Mouse (Mus musculus) frontal cortex, adult 2 months (tissue): ENCODE results near the gene Dr1. TPM values are rescaled to one million over a fixed set of nuclear protein-coding genes. Genes with fewer than 3 reads are reported as not detected.
A peak's percentile ranks its signal among the peaks of the same experiment; 100 is the strongest.
"Not testable (repeated sequence)": the region's sequence is repeated elsewhere in the genome, so short reads cannot be mapped to it uniquely, and the experiment has no call there.

Source experiments
- DNase-seq, 2 experiments: peaks; one replicate each; pipeline ENCODE4 v3.0.0; 2022; ENCODE audit warnings: low spot score in 1 of 2; ENCODE audit errors: extremely low spot score in 1 of 2
- polyA plus RNA-seq: library from polyadenylated mRNA; depleted of rRNA; stranded (reverse); fragments of >200 nt; gene quantifications from 2 replicates; pipeline ENCODE4 v1.2.3, GENCODE M21; 2012; rRNA removed

The Dr1 gene
- 29.3 and 31.8 TPM in 2 replicates for polyA plus RNA-seq

GRCm38 (mm10) chr5:108268127-108269062, at the start of gene Dr1:
Dr1 (plus strand) TSS chr5:108268897.
- peak; percentile 49 to 84 for DNase-seq

GRCm38 (mm10) chr5:108224077-108224476, 44.6 kb upstream of the Dr1 start:
- DNase-seq, result no peak

GRCm38 (mm10) chr5:108226159-108226558, 42.5 kb upstream of the Dr1 start:
- DNase-seq, result no peak

- no peak for DNase-seq
Observed at GRCm38 (mm10) chr5:108246314-108246765, 22.4 kb upstream of the Dr1 start.

GRCm38 (mm10) chr5:108250033-108250432, 18.7 kb upstream of the Dr1 start:
- no peak for DNase-seq

- DNase-seq, result no peak
Observed at GRCm38 (mm10) chr5:108255259-108255658, 13.4 kb upstream of the Dr1 start.

- DNase-seq, result peak in 1 of 2 experiments; percentile 22
Observed at GRCm38 (mm10) chr5:108262722-108263121, 6.0 kb upstream of the Dr1 start.

GRCm38 (mm10) chr5:108263785-108264184, 4.9 kb upstream of the Dr1 start:
- not testable (repeated sequence) for DNase-seq

- no peak for DNase-seq
Observed at GRCm38 (mm10) chr5:108266990-108267389, 1.7 kb upstream of the Dr1 start.

- peak in 1 of 2 experiments; percentile 15 for DNase-seq
Observed at GRCm38 (mm10) chr5:108269063-108269810, 540 bp downstream of the Dr1 start.

- DNase-seq, result no peak
Observed at GRCm38 (mm10) chr5:108269811-108270151, 1.1 kb downstream of the Dr1 start.

GRCm38 (mm10) chr5:108270415-108270814, 1.7 kb downstream of the Dr1 start:
- no peak for DNase-seq

GRCm38 (mm10) chr5:108271345-108271744, 2.6 kb downstream of the Dr1 start:
- DNase-seq, result not testable (repeated sequence)

- no peak for DNase-seq
Observed at GRCm38 (mm10) chr5:108286957-108287356, 18.3 kb downstream of the Dr1 start.

- DNase-seq, result no peak
Observed at GRCm38 (mm10) chr5:108301567-108301966, 32.9 kb downstream of the Dr1 start.

- peak; percentile 84 to 94 for DNase-seq
Observed at GRCm38 (mm10) chr5:108312224-108313064, 43.7 kb downstream of the Dr1 start, which contains the start of gene Pigg. Pigg (plus strand) TSS chr5:108312609.

- DNase-seq, result no peak
Observed at GRCm38 (mm10) chr5:108313065-108313860, 44.6 kb downstream of the Dr1 start.
